Mouse (Mus musculus) cerebellum, adult 2 months (tissue): ENCODE measurements at regions not wholly inside any gene's neighbourhood (a gene's known extent, or its start where the extent isn't known, plus 50 kb on each side); places are given as distances from the start of the nearest gene placed in this dataset.

Experiments
- DNase-seq, 2 experiments: peaks; one replicate each; pipeline ENCODE4 v3.0.0; 2021
- H3K27ac ChIP-seq: fragments of 200-500 bp; 2 replicates; pipeline ENCODE4 v1.5.1; 2012; ENCODE audit warnings: low read length, control low read depth, inconsistent platforms; ENCODE audit not compliant: insufficient read depth
- H3K27me3 ChIP-seq: fragments of 200-500 bp; 2 replicates; pipeline ENCODE4 v1.6.1; 2012; ENCODE audit warnings: inconsistent platforms, mild to moderate bottlenecking, low read length, moderate library complexity; ENCODE audit not compliant: control insufficient read depth, insufficient read depth
- H3K4me1 ChIP-seq: fragments of 200-500 bp; 2 replicates; pipeline ENCODE4 v1.6.1; 2011; ENCODE audit warnings: low read length; ENCODE audit not compliant: control insufficient read depth, insufficient read depth
- H3K4me3 ChIP-seq: fragments of 200-500 bp; replicated peaks from 2 replicates; pipeline ENCODE3; 2011; ENCODE audit warnings: mild to moderate bottlenecking, low read depth, low read length, control low read depth; ENCODE audit not compliant: insufficient read depth
- CTCF ChIP-seq: fragments of 200-500 bp; IDR thresholded peaks from 2 replicates; pipeline ENCODE4 v1.5.1; 2011; ENCODE audit warnings: low read depth, mild to moderate bottlenecking, control low read depth, low read length, moderate library complexity, borderline replicate concordance; ENCODE audit not compliant: insufficient read depth
- POLR2A ChIP-seq: fragments of 200-500 bp; IDR thresholded peaks from 2 replicates; pipeline ENCODE4 v1.6.1; 2011; ENCODE audit warnings: low read length, control low read depth, borderline replicate concordance; ENCODE audit not compliant: insufficient read depth
- WGBS: fragments of 180-500 bp; shearing (Covaris S2); methylation state at CpG from one replicate; pipeline ENCODE4 v1.1.7; 2018; 5-methylcytosine and 5-hydroxymethylcytosine counted together

GRCm38 (mm10) chr6:32654188-32654587, 66.2 kb upstream of the Plxna4 start:
- Histone ChIP-seq H3K4me3 (no peak overlapping the region), H3K27me3 (no peaks in the 10 kb centered on the region), H3K4me1 (no peaks in the 10 kb centered on the region), H3K27ac (no peak overlapping the region)
- TF ChIP-seq CTCF (no peak), POLR2A (no peak)
- DNase-seq = no peak
- WGBS = 68% methylated on average over 2 of the region's 2 CpGs

- DNase-seq = no peak
- 97% methylated on average over 2 of the region's 2 CpGs for WGBS
- no peak for TF ChIP-seq POLR2A
- no peak for TF ChIP-seq CTCF
Measured at GRCm38 (mm10) chr6:32644016-32644415, 56.0 kb upstream of the Plxna4 start.

GRCm38 (mm10) chr6:32638843-32639242, 50.9 kb upstream of the Plxna4 start:
- Histone ChIP-seq H3K4me1 (no peaks in the 10 kb centered on the region), H3K27ac (no peak overlapping the region), H3K27me3 (no peaks in the 10 kb centered on the region), H3K4me3 (no peak overlapping the region)
- TF ChIP-seq POLR2A = no peak
- no peak for TF ChIP-seq CTCF
- DNase-seq = no peak
- 96% methylated on average over 13 of the region's 13 CpGs for WGBS

More at GRCm38 (mm10) chr6:32644016-32644415, 56.0 kb upstream of the Plxna4 start:
- Histone ChIP-seq H3K27me3 (no peaks in the 10 kb centered on the region), H3K4me1 (no peaks in the 10 kb centered on the region), H3K4me3 (no peak overlapping the region), H3K27ac (no peak overlapping the region)
